21 mouse cellular contexts compared by ENCODE assay signal in genomic region chr3:144808153-144808925, GRCm38 (mm10). TPM values are rescaled to one million over a fixed set of nuclear protein-coding genes. Genes with fewer than 3 reads are reported as not detected.
A peak's percentile ranks its signal among the peaks of the same experiment; 100 is the strongest.
DNase-seq lines count a peak whose midpoint lies in the region; ATAC-seq and TF ChIP-seq lines count a peak whose summit lies in the region.
"Not testable (repeated sequence)": the region's sequence is repeated elsewhere in the genome, so short reads cannot be mapped to it uniquely, and the experiment has no call there.
"Had no signal": no experiment of that assay in that cellular context is flagged by ENCODE, and none has a peak within 500 bp of the region (broad histone marks: within the 10 kb centered on the region; RNA-seq: fewer than 3 reads in every experiment).

No protein-coding gene starts in this region.

- DNase-seq in MEL (ENCODE audit: low read depth, low spot score) = peak; percentile 55
- not testable (repeated sequence) for DNase-seq in hindbrain, embryonic 14.5 days (ENCODE audit: low spot score); midbrain, embryonic 14.5 days; neural tube, embryonic 11.5 days (ENCODE audit: low spot score)

- H3K9me3 ChIP-seq in MEL (replicated peaks; ENCODE audit: insufficient read depth, low read length); forebrain, embryonic 12.5 days; forebrain, embryonic 16.5 days (ENCODE audit: control insufficient read depth, low read length); hindbrain, embryonic 14.5 days (ENCODE audit: control insufficient read depth, low read length); midbrain, embryonic 14.5 days (ENCODE audit: control insufficient read depth, low read length); neural tube, embryonic 11.5 days (ENCODE audit: control insufficient read depth, low read length): not testable (repeated sequence)

- H3K36me3 ChIP-seq in MEL (ENCODE audit: control insufficient read depth in 1 of 2, insufficient read depth in 2 of 2, low read length in 2 of 2); forebrain, embryonic 12.5 days (replicated peaks); forebrain, embryonic 16.5 days (ENCODE audit: control insufficient read depth, insufficient read depth); hindbrain, embryonic 14.5 days (replicated peaks; ENCODE audit: control insufficient read depth, insufficient read depth); midbrain, embryonic 14.5 days (ENCODE audit: control insufficient read depth, insufficient read depth, low read length); neural tube, embryonic 11.5 days (ENCODE audit: control insufficient read depth, insufficient read depth, low read length): not testable (repeated sequence)

- H3K4me2 ChIP-seq in forebrain, embryonic 12.5 days; forebrain, embryonic 16.5 days (ENCODE audit: low read length); hindbrain, embryonic 14.5 days (replicated peaks); midbrain, embryonic 14.5 days (ENCODE audit: low read length); neural tube, embryonic 11.5 days (ENCODE audit: low read depth): not testable (repeated sequence)

- H3K79me2 ChIP-seq in MEL (ENCODE audit: control insufficient read depth, insufficient read depth, low read length, poor library complexity) = not testable (repeated sequence)

- TF ChIP-seq RAD21 in MEL (IDR thresholded peaks at IDR 0.05; ENCODE audit: low read depth, low read length) = not testable (repeated sequence)

- H3K4me1 ChIP-seq in MEL (ENCODE audit: control insufficient read depth in 1 of 2, insufficient read depth in 2 of 2, low read length in 2 of 2); forebrain, embryonic 12.5 days; forebrain, embryonic 16.5 days (replicated peaks; ENCODE audit: control insufficient read depth, insufficient read depth, low read length); hindbrain, embryonic 14.5 days (replicated peaks; ENCODE audit: control insufficient read depth, insufficient read depth, low read length); midbrain, embryonic 14.5 days (ENCODE audit: control insufficient read depth, insufficient read depth, low read length); neural tube, embryonic 11.5 days (ENCODE audit: control insufficient read depth, insufficient read depth, low read length): not testable (repeated sequence)

- not testable (repeated sequence) for TF ChIP-seq CTCF in MEL (IDR thresholded peaks at IDR 0.05 in 2 of 3, conservative IDR thresholded peaks at IDR 0.05 in 1 of 3; ENCODE audit: control insufficient read depth in 1 of 3, insufficient read depth in 1 of 3, low read depth in 2 of 3, low read length in 3 of 3, poor library complexity in 1 of 3, severe bottlenecking in 1 of 3)

- peak; percentile 54 to 68; a peak in 3 of 4 replicates for TF ChIP-seq EP300 in MEL (IDR thresholded peaks at IDR 0.05; ENCODE audit: low read depth in 1 of 2, low read length in 2 of 2)

- H3K27me3 ChIP-seq in MEL (ENCODE audit: control insufficient read depth in 1 of 2, insufficient read depth in 2 of 2, low read length in 2 of 2); forebrain, embryonic 12.5 days; forebrain, embryonic 16.5 days (replicated peaks; ENCODE audit: control insufficient read depth, insufficient read depth, low read length); hindbrain, embryonic 14.5 days (ENCODE audit: control insufficient read depth, insufficient read depth, low read length); midbrain, embryonic 14.5 days (ENCODE audit: control insufficient read depth, insufficient read depth, low read length); neural tube, embryonic 11.5 days (ENCODE audit: control insufficient read depth, insufficient read depth, low read length): not testable (repeated sequence)

- TF ChIP-seq POLR2A in MEL (IDR thresholded peaks at IDR 0.05; ENCODE audit: control insufficient read depth in 1 of 2, insufficient read depth in 1 of 2, low read depth in 1 of 2, low read length in 2 of 2, poor library complexity in 1 of 2) = not testable (repeated sequence)

- H3K4me3 ChIP-seq in MEL (ENCODE audit: control insufficient read depth in 1 of 2, insufficient read depth in 1 of 2, low read depth in 2 of 2, low read length in 2 of 2) = peak overlapping the region; percentile 2 to 14; a peak in 2 of 4 replicates
- H3K4me3 ChIP-seq in forebrain, embryonic 12.5 days (replicated peaks); forebrain, embryonic 16.5 days (replicated peaks; ENCODE audit: low read length); hindbrain, embryonic 14.5 days (replicated peaks; ENCODE audit: low read length); midbrain, embryonic 14.5 days (replicated peaks; ENCODE audit: low read depth, low read length); neural tube, embryonic 11.5 days (ENCODE audit: low read depth, low read length): not testable (repeated sequence)

- peak overlapping the region; percentile 16; the same call in 1 of the 2 replicates for H3K27ac ChIP-seq in MEL (ENCODE audit: control insufficient read depth, low read depth, low read length)
- H3K27ac ChIP-seq in forebrain, embryonic 12.5 days; forebrain, embryonic 16.5 days (ENCODE audit: low read length); hindbrain, embryonic 14.5 days; midbrain, embryonic 14.5 days (replicated peaks; ENCODE audit: low read depth, low read length); neural tube, embryonic 11.5 days (ENCODE audit: low read depth, low read length): not testable (repeated sequence)

- peak; percentile 57; the same call in 1 of the 2 replicates for ATAC-seq in forebrain, embryonic 12.5 days (ENCODE audit: low FRiP score)
- ATAC-seq in forebrain, embryonic 16.5 days = peak; percentile 81
- ATAC-seq in hindbrain, embryonic 14.5 days (ENCODE audit: low FRiP score) = peak; percentile 34; the same call in 1 of the 2 replicates
- ATAC-seq in megakaryocyte-erythroid progenitor cell, adult 5-6 weeks (replicated peaks; ENCODE audit: low FRiP score, low TSS enrichment, poor library complexity, severe bottlenecking) = peak; percentile 64
- peak; percentile 24 for ATAC-seq in midbrain, embryonic 14.5 days (ENCODE audit: low FRiP score, low TSS enrichment)
- ATAC-seq in neural tube, embryonic 11.5 days (ENCODE audit: insufficient read depth, low FRiP score, low TSS enrichment) = peak; percentile 29; the same call in 1 of the 2 replicates

- not testable (repeated sequence) for H3K9ac ChIP-seq in MEL (ENCODE audit: control insufficient read depth, low read depth, low read length, poor library complexity, severe bottlenecking); forebrain, embryonic 12.5 days; forebrain, embryonic 16.5 days (replicated peaks; ENCODE audit: low read depth, low read length); hindbrain, embryonic 14.5 days; midbrain, embryonic 14.5 days (replicated peaks; ENCODE audit: low read length); neural tube, embryonic 11.5 days (ENCODE audit: low read length)

- 68% methylated on average over 16 of the region's 17 CpGs for WGBS in forebrain, embryonic 12.5 days
- 47% methylated on average over 14 of the region's 17 CpGs for WGBS in forebrain, embryonic 16.5 days
- 57% methylated on average over 14 of the region's 17 CpGs for WGBS in hindbrain, embryonic 14.5 days
- WGBS in midbrain, embryonic 14.5 days = 61% methylated on average over 14 of the region's 17 CpGs
- 69% methylated on average over 14 of the region's 17 CpGs for WGBS in neural tube, embryonic 11.5 days

RNA-seq across cellular contexts. Expression of gene Clca3a2, which starts 11.0 kb away (rescaled TPM):
- 0.08 and 0.13 TPM in 2 replicates for total RNA-seq in MEL (2012; rRNA removed)
- polyA plus RNA-seq in MEL (2012; ENCODE audit: insufficient read depth in 1 of 2, insufficient read length in 2 of 2, low read depth in 1 of 2, low replicate concordance in 2 of 2, missing spikeins in 1 of 2) = 1 to 10 TPM in 1 of 2 experiments, not detected in 1; 1.5 TPM
- 0.15 TPM in 1 of 2 replicates, not detected in the other for polyA plus RNA-seq in forebrain, embryonic 12.5 days (2016; fragmentation: Nextera tagmentation; extraction: Ambion mirVana)
- not detected in 2 replicates for polyA plus RNA-seq in forebrain, embryonic 16.5 days (2015; fragmentation: Nextera tagmentation; extraction: Ambion mirVana)
- polyA plus RNA-seq in hindbrain, embryonic 14.5 days (2014; fragmentation: Nextera tagmentation; extraction: Ambion mirVana) = not detected in 2 replicates
- not detected in 2 replicates for total RNA-seq in megakaryocyte-erythroid progenitor cell, adult 5-6 weeks (2014; fragmentation: Nextera tagmentation)
- total RNA-seq in megakaryocyte-erythroid progenitor cell, adult 5-6 weeks (2017) = not detected in 2 replicates
- polyA plus RNA-seq in midbrain, embryonic 14.5 days (2014; fragmentation: Nextera tagmentation; extraction: Ambion mirVana) = 0.12 TPM in 1 of 2 replicates, not detected in the other
- not detected in 2 replicates for polyA plus RNA-seq in neural tube, embryonic 11.5 days (2014; fragmentation: Nextera tagmentation; extraction: Ambion mirVana)
- total RNA-seq: adrenal gland, adult 2 months; adrenal gland, postnatal 25 days; gastrocnemius, adult 2 months; gastrocnemius, postnatal 25 days had no signal
- polyA plus RNA-seq: adrenal gland, adult 2 months; C2C12; cerebellum, adult 2 months; embryonic facial prominence, embryonic 11.5 days; erythroblast, embryonic 14.5 days; forebrain, embryonic 10.5 days; hindbrain, embryonic 16.5 days had no signal

RNA-seq across cellular contexts. Expression of gene Clca3b, which starts 40.8 kb away (rescaled TPM):
- total RNA-seq in MEL (2012; rRNA removed) = not detected in 2 replicates
- polyA plus RNA-seq in MEL (2012; ENCODE audit: insufficient read depth in 1 of 2, insufficient read length in 2 of 2, low read depth in 1 of 2, low replicate concordance in 2 of 2, missing spikeins in 1 of 2) = under 1 TPM in 1 of 2 experiments, not detected in 1; 0.11 TPM
- polyA plus RNA-seq in forebrain, embryonic 12.5 days (2016; fragmentation: Nextera tagmentation; extraction: Ambion mirVana) = not detected in 2 replicates
- not detected in 2 replicates for polyA plus RNA-seq in forebrain, embryonic 16.5 days (2015; fragmentation: Nextera tagmentation; extraction: Ambion mirVana)
- not detected in 2 replicates for polyA plus RNA-seq in hindbrain, embryonic 14.5 days (2014; fragmentation: Nextera tagmentation; extraction: Ambion mirVana)
- not detected in 2 replicates for total RNA-seq in megakaryocyte-erythroid progenitor cell, adult 5-6 weeks (2014; fragmentation: Nextera tagmentation)
- total RNA-seq in megakaryocyte-erythroid progenitor cell, adult 5-6 weeks (2017) = not detected in 2 replicates
- not detected in 2 replicates for polyA plus RNA-seq in midbrain, embryonic 14.5 days (2014; fragmentation: Nextera tagmentation; extraction: Ambion mirVana)
- polyA plus RNA-seq in neural tube, embryonic 11.5 days (2014; fragmentation: Nextera tagmentation; extraction: Ambion mirVana) = not detected in 2 replicates
- total RNA-seq: adrenal gland, adult 2 months; adrenal gland, postnatal 25 days; gastrocnemius, adult 2 months; gastrocnemius, postnatal 25 days; heart, postnatal 36 days had no signal
- polyA plus RNA-seq: adrenal gland, adult 2 months; cerebellum, adult 2 months; embryonic facial prominence, embryonic 11.5 days; erythroblast, embryonic 14.5 days; forebrain, embryonic 10.5 days; heart, embryonic 13.5 days; heart, postnatal 0 days; hindbrain, embryonic 11.5 days; hindbrain, embryonic 16.5 days had no signal

RNA-seq across cellular contexts. Expression of gene Clca3a1, which starts 47.6 kb away (rescaled TPM):
- 0.07 and 0.12 TPM in 2 replicates for total RNA-seq in MEL (2012; rRNA removed)
- polyA plus RNA-seq in MEL (2012; ENCODE audit: insufficient read depth in 1 of 2, insufficient read length in 2 of 2, low read depth in 1 of 2, low replicate concordance in 2 of 2, missing spikeins in 1 of 2) = under 1 TPM in 1 of 2 experiments, not detected in 1; 0.40 TPM
- polyA plus RNA-seq in forebrain, embryonic 12.5 days (2016; fragmentation: Nextera tagmentation; extraction: Ambion mirVana) = 0.12 and 0.20 TPM in 2 replicates
- polyA plus RNA-seq in forebrain, embryonic 16.5 days (2015; fragmentation: Nextera tagmentation; extraction: Ambion mirVana) = 0.35 and 0.70 TPM in 2 replicates
- polyA plus RNA-seq in hindbrain, embryonic 14.5 days (2014; fragmentation: Nextera tagmentation; extraction: Ambion mirVana) = 0.21 and 0.27 TPM in 2 replicates
- 9.2 and 24.1 TPM in 2 replicates for total RNA-seq in megakaryocyte-erythroid progenitor cell, adult 5-6 weeks (2014; fragmentation: Nextera tagmentation)
- 11.3 and 12.9 TPM in 2 replicates for total RNA-seq in megakaryocyte-erythroid progenitor cell, adult 5-6 weeks (2017)
- 0.18 and 0.25 TPM in 2 replicates for polyA plus RNA-seq in midbrain, embryonic 14.5 days (2014; fragmentation: Nextera tagmentation; extraction: Ambion mirVana)
- 0.05 and 0.08 TPM in 2 replicates for polyA plus RNA-seq in neural tube, embryonic 11.5 days (2014; fragmentation: Nextera tagmentation; extraction: Ambion mirVana)
- polyA plus RNA-seq: erythroblast, embryonic 14.5 days; forebrain, embryonic 10.5 days; hindbrain, embryonic 11.5 days had no signal

Comparison
In these comparisons a context has a peak if more than half of its experiments do, and no peak if none do; other contexts are left out.
1. ATAC-seq: peak in every context shown above with its lines; median percentile 81 in forebrain, embryonic 16.5 days; 64 in megakaryocyte-erythroid progenitor cell, adult 5-6 weeks; 57 in forebrain, embryonic 12.5 days; 34 in hindbrain, embryonic 14.5 days; 29 in neural tube, embryonic 11.5 days; 24 in midbrain, embryonic 14.5 days.